Mouse (Mus musculus) lung, postnatal 10 days (tissue): Measurements from ENCODE around the gene Efna4.

ENCODE experiments used
- DNase-seq: peaks from one replicate; pipeline ENCODE4 v3.0.0; 2021

Efna4 gene

DNA sequence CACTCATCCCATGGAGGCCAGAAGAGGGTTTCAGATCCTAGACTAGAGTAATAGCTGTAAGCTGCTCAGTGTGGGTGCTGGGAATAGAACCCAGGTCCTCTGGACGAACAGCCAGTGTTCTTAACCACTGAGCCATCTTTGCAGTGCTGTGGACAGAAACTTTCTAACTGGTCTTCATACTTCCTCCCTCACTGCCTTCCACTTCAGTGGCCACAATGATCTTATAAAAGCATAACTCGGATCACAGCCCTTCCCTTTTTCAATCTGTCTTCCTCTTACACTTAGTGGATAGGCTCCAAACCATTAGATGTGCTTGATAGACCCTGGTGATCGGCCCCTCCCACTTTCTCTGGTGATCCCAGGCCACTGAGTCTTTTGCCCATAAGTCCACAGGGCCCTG, 22.4 kb upstream of the Efna4 start:
- DNase-seq, result no peak

DNA sequence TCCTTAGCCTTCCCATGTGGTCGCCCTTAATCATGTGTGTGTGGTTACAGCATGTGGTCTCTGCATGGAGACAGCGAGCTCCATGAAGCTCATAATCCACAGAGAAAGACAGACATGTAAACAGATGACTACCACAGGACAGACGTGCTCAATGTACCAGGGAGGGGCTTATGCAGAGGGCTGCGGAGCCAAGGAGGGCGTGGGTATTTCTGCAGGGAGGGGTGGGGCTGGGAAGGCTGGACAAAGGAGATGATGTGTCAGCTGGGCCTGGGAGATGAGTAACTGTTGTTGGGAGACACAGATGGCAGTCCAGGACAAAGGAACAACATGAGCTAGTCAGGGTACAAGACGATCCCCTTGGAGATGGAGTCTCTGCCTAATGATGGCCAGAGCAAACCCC, 21.8 kb upstream of the Efna4 start:
- DNase-seq, result peak; percentile 30

DNA sequence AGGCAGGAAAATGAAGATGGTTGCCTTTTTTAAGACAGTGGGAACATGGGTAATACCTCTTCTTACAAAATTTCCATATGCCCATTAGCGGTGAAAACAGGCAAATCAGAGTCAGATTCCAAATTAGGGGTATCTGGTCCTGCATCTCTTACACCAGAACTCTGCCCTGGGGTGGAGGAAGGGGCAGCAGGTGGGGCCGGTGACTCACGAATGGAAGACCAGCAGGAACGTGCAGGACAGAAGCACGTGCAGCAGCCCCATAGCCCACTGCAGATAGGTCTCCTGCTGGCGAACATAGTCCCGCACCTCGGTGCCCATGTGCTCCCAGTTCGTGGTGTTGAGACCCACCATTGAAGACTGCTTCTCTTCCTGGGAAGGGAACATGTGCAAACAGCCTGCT, 18.2 kb upstream of the Efna4 start:
- DNase-seq, result no peak

DNA sequence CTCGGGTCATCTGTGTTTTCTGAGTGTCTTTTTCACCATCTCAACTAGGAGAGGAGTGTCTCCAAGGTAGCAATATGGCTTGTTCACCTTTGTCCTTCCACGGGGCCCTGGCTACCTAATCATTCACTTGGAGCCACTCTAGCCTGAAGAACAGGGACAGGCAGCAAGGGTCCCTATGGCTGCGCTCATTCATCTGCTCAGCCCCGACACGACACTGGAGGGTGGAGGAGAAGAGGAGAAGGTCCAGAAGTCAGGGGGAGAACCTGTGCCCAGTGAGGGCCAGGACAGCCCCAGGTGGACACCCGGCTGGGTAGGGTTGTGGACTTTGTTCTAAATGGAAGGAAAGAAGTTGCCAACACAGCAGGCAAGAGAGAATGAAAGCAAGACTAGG, 17.7 kb upstream of the Efna4 start:
- no peak for DNase-seq

- DNase-seq, result peak; percentile 95
Observed at GRCm38 (mm10) chr3:89354816-89355511, 17.1 kb upstream of the Efna4 start.

DNA sequence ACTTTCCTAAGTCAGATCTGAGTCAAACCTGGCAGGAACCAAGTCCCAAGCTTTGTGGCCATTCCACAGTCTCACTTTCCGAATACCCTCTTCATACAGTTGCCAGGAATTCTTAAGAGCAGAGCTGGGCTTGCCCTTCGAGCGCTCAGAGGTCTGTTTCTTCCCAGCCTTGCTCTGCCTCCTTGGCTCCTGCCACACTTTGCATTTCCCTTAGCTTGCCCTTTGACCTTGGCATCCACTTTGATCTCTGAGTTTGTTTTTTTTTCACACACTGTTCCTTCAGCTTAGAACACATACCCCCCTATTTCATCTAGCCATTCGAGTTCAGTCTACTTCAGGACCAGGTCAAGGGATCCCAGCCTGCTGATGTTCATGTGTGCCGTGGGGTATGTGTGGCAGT, 13.4 kb upstream of the Efna4 start:
- no peak for DNase-seq

- peak; percentile 94 for DNase-seq
Observed at GRCm38 (mm10) chr3:89349869-89350501, 12.2 kb upstream of the Efna4 start, which contains the start of gene Adam15. Gene Adam15 (minus strand): TSS chr3:89349996.

DNA sequence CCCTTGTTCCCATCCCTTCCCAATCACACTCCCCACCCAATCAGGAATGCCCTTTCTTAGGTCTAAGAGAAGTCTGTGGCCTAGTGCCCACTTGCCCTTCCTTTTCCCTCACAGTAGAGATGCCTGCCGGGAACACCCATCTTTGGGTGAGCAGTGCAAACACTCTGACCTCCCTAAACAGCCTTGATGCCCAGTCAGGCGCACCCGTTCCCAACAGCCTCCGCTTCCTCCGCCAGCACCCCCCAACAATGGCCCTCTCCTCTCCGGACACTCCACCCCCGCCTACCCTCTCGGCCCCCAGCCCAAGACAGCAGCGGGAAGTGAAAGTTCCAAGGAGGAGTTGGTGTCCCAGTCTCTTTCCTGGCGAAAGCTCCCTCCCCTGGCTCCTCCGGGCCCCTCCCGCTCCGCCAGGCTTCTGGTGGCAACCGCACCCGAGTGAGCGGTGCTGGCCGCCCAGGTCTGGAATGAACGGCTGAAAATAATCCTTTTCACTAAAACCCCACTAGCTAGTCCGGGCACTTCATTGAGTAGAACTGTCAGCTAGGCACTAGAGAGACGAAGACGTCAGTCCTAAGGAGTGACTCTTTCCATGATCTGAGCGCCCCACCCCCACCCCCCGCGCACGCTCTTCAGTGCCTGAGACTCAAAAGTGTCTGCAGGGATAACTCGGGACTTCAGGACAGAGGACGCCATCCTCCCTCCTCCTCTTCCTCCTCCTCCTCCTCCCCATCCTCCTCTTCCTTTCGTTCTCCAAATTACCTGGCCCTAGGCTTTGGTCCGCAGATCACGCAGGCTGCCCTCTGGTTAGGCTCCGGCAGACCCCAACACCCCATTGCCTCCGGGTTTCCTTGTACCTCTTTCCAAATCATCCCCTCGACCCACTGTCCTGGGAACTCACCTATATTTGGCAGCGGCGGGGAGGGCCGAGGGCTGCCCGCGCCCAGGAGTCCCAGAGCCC, 11.4 kb upstream of the Efna4 start:
- peak; percentile 87 for DNase-seq

GRCm38 (mm10) chr3:89347916-89348315, 10.1 kb upstream of the Efna4 start:
- peak; percentile 59 for DNase-seq

DNA sequence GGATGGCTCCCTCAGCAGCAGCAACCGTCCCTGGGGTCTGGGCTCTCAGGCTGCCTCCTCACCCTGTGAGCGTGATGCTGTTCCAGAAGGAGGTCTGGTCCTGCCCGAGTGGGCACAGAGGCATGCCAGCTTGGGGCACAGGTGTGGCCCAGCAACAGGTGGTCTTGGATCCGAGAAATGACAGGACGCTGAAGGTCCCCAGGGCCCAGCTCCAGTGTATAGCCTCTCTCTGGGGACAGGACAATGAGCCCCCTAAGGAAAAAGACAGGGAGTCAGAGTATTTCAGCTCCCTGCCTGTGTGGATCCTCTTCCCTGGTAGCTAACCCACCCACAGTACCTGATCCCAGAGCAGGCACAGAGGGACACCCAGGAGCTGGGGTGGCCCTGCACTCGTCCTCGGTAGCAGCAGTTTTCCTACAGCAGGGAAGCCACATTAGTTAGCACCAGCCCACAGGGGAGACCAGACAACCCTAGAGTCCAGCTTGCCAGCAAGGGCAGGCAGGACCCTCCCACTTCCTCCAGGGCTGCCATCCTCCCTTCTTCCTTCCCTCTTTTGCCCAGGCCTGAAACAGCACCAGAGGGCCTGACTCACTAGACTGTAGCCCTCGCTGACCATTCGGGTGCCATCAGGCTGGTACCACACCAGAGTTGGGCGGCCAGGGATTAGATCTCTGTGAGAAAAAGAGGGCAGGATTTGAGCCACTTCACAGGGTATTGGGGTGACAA, 9.2 kb upstream of the Efna4 start:
- DNase-seq, result no peak

DNA sequence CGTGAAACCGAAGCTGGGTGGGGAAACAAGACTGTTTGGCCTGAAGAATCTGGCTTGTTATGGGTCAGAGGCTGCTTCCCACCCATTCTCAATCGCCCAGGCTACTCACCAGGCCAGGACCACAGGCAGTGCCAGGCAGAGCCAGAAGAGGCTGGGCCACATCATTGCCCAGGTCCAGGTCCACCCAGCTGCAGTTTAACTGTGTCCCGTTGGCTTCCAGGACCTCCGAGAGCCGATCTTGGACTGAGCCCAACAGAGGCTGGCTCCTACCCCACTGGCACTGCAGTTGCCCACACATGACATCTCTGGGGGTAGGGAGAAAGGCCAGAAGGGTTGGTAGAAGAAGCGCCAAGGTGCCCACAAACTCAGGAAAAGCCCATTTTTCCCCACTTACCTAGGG, 5.5 kb upstream of the Efna4 start:
- DNase-seq, result no peak

DNA sequence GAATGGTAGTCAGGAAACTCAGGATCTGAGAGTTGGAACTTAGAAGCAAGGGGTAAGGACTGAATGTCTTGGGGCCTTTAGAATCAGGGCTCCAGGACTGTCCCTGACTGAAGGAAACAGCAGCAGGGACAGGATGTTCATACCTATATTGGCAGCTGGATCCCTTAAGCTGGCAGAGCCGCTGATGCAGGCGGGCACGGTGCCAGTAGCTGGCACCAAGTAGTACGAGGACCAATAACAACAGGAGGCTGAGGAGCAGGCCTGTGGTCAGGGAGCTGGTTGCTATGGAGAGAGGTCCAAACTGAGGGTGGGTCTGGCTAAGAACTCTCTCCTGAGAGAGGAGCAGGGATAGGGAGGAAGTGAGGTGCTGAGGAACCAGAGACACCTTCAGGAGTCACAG, 4.0 kb upstream of the Efna4 start:
- DNase-seq, result no peak

- DNase-seq, result peak; percentile 85
Observed at GRCm38 (mm10) chr3:89340465-89340864, 2.6 kb upstream of the Efna4 start.

- DNase-seq, result peak; percentile 87
Observed at GRCm38 (mm10) chr3:89339416-89339815, 1.6 kb upstream of the Efna4 start.

DNA sequence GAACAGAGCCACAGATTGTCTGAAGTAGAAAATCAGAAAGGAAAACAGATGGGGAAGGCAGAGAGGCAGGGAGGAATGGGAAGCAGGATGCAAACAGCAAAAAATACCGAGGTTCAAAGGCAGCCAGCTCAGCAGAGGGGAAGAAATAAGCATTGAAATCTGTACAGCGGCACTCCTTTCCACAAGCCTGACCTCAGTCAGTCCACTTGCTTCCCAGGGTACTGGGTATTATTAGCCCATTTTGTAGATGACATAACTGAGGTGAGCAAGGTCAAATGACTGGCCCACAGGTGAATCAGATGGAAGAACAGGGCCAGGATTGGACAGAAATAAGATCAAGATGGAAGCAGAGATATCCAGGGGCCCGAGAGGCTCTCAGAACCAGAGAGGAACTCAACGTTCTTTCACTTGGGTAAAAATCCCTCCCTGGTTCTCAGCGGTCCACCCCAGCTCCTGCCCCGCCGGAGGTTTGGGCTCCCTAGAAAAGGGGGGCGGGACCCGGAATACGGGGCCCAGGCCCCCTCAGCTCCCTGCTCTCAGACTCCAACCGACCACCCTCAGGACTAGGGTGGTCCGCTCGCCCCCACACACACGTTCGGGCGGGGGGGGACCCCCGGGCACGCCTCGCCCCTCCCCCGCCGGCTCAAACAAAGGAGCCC, 637 bp downstream of the Efna4 start:
- no peak for DNase-seq

DNA sequence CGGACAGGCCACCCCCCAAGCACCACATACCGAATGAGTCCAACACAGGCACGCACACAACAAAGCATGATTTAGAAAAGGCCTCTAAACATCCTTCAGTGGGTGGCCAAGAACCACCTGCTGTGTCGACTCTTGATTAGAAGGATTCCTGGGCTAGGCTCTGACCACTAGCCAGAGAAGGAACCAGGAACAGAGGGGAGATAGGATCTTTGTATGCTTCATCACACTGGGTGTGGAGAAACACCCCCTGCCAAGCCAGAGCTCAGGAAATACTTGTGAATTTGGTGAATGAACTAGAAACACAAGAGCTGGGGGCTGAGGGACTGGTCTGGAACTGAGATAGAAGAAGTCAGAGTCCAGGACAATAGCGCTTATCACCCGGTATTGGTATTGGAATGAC, 1.3 kb downstream of the Efna4 start:
- no peak for DNase-seq

DNA sequence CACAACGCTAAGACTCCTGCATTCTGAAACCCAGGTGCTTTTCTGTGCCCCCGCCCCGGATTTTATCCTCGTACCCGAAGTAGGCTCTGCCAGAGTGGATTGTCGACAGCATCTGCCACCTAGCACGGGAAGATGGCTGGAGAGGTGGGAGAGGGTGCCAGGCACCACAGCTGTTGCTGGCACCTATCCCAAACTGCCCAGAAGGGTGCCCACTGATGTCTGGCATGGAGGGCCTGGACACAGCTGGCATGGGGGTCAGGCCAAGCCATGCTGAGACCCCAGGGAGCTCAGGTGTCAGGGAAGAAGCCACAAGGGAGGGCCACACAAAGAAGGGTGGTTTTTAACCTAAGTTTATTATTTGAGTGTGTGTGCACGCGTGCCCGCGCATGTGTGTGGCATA, 4.8 kb downstream of the Efna4 start:
- no peak for DNase-seq

- no peak for DNase-seq
Observed at GRCm38 (mm10) chr3:89332476-89332875, 5.4 kb downstream of the Efna4 start.

DNA sequence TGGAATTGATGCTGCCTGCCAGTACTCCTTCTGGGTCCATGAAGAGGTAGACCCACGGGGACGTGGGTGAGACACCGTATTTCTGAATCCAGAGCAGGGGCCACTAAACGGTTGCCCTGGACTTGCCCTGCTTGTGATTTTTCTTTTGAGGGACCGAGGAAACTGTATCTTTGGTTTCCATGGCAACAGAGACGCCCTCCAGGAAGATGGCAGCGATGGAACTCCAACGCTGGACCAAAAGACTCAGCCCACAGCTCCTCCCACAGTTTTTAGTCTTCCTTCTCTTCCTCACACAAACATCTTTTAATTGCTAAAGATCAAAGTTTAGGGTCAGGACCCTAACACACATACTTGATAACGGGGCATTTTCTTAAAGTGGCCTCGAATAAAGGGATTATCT, 5.8 kb downstream of the Efna4 start:
- no peak for DNase-seq

GRCm38 (mm10) chr3:89331561-89331960, 6.3 kb downstream of the Efna4 start:
- DNase-seq, result no peak

- DNase-seq, result no peak
Observed at GRCm38 (mm10) chr3:89330948-89331347, 6.9 kb downstream of the Efna4 start.

DNA sequence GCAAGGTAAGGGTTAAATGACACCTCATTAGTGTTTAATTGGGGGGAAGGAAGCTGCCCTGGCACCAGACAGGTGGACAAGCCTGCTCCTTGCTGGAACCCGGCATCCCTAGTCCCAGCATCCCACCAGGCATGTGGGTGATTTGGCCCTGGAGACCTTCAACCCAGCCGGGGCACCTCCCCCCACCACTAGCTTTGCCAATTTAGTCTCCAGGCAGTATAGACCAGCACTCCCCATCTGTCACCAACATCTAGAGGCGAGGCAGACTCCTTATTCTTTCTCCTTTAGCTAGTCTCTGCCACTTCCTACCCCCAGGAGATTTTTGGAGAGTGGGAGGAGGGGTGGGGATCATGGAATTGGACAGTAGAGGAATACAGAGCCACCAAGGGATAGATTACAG, 7.5 kb downstream of the Efna4 start:
- no peak for DNase-seq
